Mouse (Mus musculus) adrenal gland, postnatal 14 days (tissue): ENCODE data around the gene Dppa5a. TPM values are rescaled to one million over a fixed set of nuclear protein-coding genes. Genes with fewer than 3 reads are reported as not detected.
"Not testable (repeated sequence)": the region's sequence is repeated elsewhere in the genome, so short reads cannot be mapped to it uniquely, and the experiment has no call there.

Experiments used
- DNase-seq: peaks from one replicate; pipeline ENCODE4 v3.0.0; 2021; ENCODE audit warnings: mixed read lengths
- long read RNA-seq, 2 experiments: library from polyadenylated mRNA; stranded (forward); transcript quantifications; one replicate each; pipeline ENCODE4 v2.0.0; 2021
- total RNA-seq: library from RNA; stranded (reverse); gene quantifications from 2 replicates; pipeline ENCODE4 v1.2.3, GENCODE M21; 2021

Gene Dppa5a
- not detected in 2 replicates for total RNA-seq
- long read RNA-seq, experiment 1, result 0 reads
- long read RNA-seq, experiment 2, result 0 reads

- not testable (repeated sequence) for DNase-seq
These were observed at the start of gene Dppa5a for GRCm38 (mm10) chr9:78367959-78368358. Gene Dppa5a (minus strand): TSS chr9:78368177.

- DNase-seq, result no peak
These were observed 33.6 kb upstream of the Dppa5a start for GRCm38 (mm10) chr9:78401596-78401995.

- no peak for DNase-seq
These were observed 32.6 kb upstream of the Dppa5a start for GRCm38 (mm10) chr9:78400570-78400969.

GRCm38 (mm10) chr9:78396517-78396916, 28.5 kb upstream of the Dppa5a start:
- DNase-seq, result no peak

- DNase-seq, result peak; percentile 45
These were observed 27.8 kb upstream of the Dppa5a start, which contains the start of gene Ddx43 for GRCm38 (mm10) chr9:78395630-78396351. Gene Ddx43 (plus strand): TSS chr9:78395777.

GRCm38 (mm10) chr9:78395244-78395629, 27.3 kb upstream of the Dppa5a start:
- DNase-seq, result no peak

- DNase-seq, result no peak
These were observed 26.6 kb upstream of the Dppa5a start for GRCm38 (mm10) chr9:78394602-78395001.

GRCm38 (mm10) chr9:78393741-78394140, 25.8 kb upstream of the Dppa5a start:
- no peak for DNase-seq

GRCm38 (mm10) chr9:78389981-78390380, 22.0 kb upstream of the Dppa5a start:
- DNase-seq, result no peak

GRCm38 (mm10) chr9:78386947-78387346, 19.0 kb upstream of the Dppa5a start:
- no peak for DNase-seq

GRCm38 (mm10) chr9:78385893-78386292, 17.9 kb upstream of the Dppa5a start:
- peak; percentile 32 for DNase-seq

- peak; percentile 34 for DNase-seq
These were observed 10.3 kb upstream of the Dppa5a start, which contains the start of gene Ooep for GRCm38 (mm10) chr9:78378113-78378785. Gene Ooep (minus strand): TSS chr9:78378725.

GRCm38 (mm10) chr9:78377546-78377945, 9.6 kb upstream of the Dppa5a start:
- no peak for DNase-seq

GRCm38 (mm10) chr9:78375486-78375885, 7.5 kb upstream of the Dppa5a start:
- no peak for DNase-seq

- no peak for DNase-seq
These were observed 7.0 kb upstream of the Dppa5a start for GRCm38 (mm10) chr9:78374885-78375389.

- DNase-seq, result no peak
These were observed 6.4 kb upstream of the Dppa5a start for GRCm38 (mm10) chr9:78374397-78374796.

- DNase-seq, result no peak
These were observed 5.0 kb upstream of the Dppa5a start for GRCm38 (mm10) chr9:78372827-78373504.

GRCm38 (mm10) chr9:78371441-78371840, 3.5 kb upstream of the Dppa5a start:
- DNase-seq, result no peak

GRCm38 (mm10) chr9:78369786-78370185, 1.8 kb upstream of the Dppa5a start:
- no peak for DNase-seq

GRCm38 (mm10) chr9:78369349-78369748, 1.4 kb upstream of the Dppa5a start:
- DNase-seq, result no peak

- DNase-seq, result no peak
These were observed 805 bp upstream of the Dppa5a start for GRCm38 (mm10) chr9:78368671-78369293.

GRCm38 (mm10) chr9:78365850-78366544, 2.0 kb downstream of the Dppa5a start:
- DNase-seq, result no peak
